Mouse (Mus musculus): ENCODE data around the gene Mfsd8.

DNA sequence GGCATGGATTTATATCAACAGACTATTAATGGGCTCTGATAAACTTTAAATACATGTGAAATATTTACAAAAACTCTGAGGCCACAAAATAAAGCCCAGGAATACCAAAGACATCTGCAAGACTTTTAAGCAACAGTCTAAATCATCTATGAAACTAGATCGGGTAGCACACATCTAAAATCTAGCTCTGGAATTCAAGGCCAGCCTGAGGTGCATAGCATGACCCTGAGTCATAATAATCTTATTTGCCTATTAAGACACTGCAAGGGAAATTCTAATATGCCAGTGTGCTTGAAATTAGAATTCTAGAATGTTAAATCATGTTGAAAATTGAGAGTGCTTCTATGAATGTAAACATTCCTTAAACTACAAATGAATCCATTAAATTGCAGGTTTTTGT, 48.6 kb downstream of the Mfsd8 start:
- no peak for TF ChIP-seq CTCF (IDR thresholded peaks at IDR 0.05; ENCODE audit: low read depth, low read length)
- TF ChIP-seq POLR2A (IDR thresholded peaks at IDR 0.05; ENCODE audit: borderline replicate concordance, low read depth, low read length): no peak
